Mouse (Mus musculus) C2C12 (cell line): ENCODE data around the gene Cog5. TPM values are rescaled to one million over a fixed set of nuclear protein-coding genes. Genes with fewer than 3 reads are reported as not detected.

Source experiments
- H3K27me3 ChIP-seq: one replicate; pipeline ENCODE4 v1.6.1; 2011; ENCODE audit not compliant: control insufficient read depth, insufficient read depth, insufficient read length
- H3K36me3 ChIP-seq: one replicate; pipeline ENCODE4 v1.6.1; 2011; ENCODE audit not compliant: control insufficient read depth, insufficient read depth
- H3K4me3 ChIP-seq: one replicate; pipeline ENCODE4 v1.5.1; 2011; ENCODE audit warnings: mild to moderate bottlenecking, control low read depth; ENCODE audit not compliant: poor library complexity, insufficient read depth, severe bottlenecking
- H3K79me2 ChIP-seq: one replicate; pipeline ENCODE4 v1.6.1; 2011; ENCODE audit not compliant: control insufficient read depth, insufficient read depth
- H3K79me3 ChIP-seq: one replicate; pipeline ENCODE4 v1.6.1; 2011; ENCODE audit warnings: low read depth, control low read depth
- H3ac ChIP-seq: one replicate; pipeline ENCODE3; 2011; ENCODE audit warnings: low read depth; ENCODE audit not compliant: control insufficient read depth, insufficient read length
- CEBPB ChIP-seq: IDR thresholded peaks from one replicate; pipeline ENCODE4 v1.6.1; 2011; ENCODE audit warnings: low read depth, mild to moderate bottlenecking, control low read depth, moderate library complexity
- CTCF ChIP-seq: IDR thresholded peaks from one replicate; pipeline ENCODE4 v1.5.1; 2011; ENCODE audit not compliant: control insufficient read depth, insufficient read depth, insufficient read length
- FOSL1 ChIP-seq: IDR thresholded peaks from one replicate; pipeline ENCODE4 v1.8.0; 2011; ENCODE audit warnings: mild to moderate bottlenecking, low read length; ENCODE audit not compliant: poor library complexity, insufficient read depth, severe bottlenecking
- MAX ChIP-seq: IDR thresholded peaks from one replicate; pipeline ENCODE4 v1.6.1; 2011; ENCODE audit warnings: mild to moderate bottlenecking, control low read depth
- MYOD1 ChIP-seq: IDR thresholded peaks from one replicate; pipeline ENCODE4 v1.6.1; 2011; ENCODE audit warnings: low read depth; ENCODE audit not compliant: control insufficient read depth, insufficient read length
- MYOG ChIP-seq: IDR thresholded peaks from one replicate; pipeline ENCODE4 v1.6.1; 2011; ENCODE audit not compliant: control insufficient read depth, insufficient read length; ENCODE audit errors: extremely low read depth
- USF1 ChIP-seq: IDR thresholded peaks from one replicate; pipeline ENCODE4 v1.6.1; 2011; ENCODE audit warnings: low read depth, mild to moderate bottlenecking, control low read depth, moderate library complexity
- polyA plus RNA-seq: library from polyadenylated mRNA; unstranded; fragments of >200 nt; fragmentation: generic; extraction: Trizol; gene quantifications from one replicate; pipeline ENCODE4 v1.2.1, GENCODE M21; 2012; ENCODE audit warnings: missing spikeins

Cog5 gene
- polyA plus RNA-seq, 1 experiment: 8.2 TPM

GRCm38 (mm10) chr12:31730126-31730525, 75.5 kb downstream of the Cog5 start:
- Histone ChIP-seq H3K27me3 (no peaks in the 10 kb centered on the region), H3K36me3 (no peaks in the 10 kb centered on the region), H3K79me2 (no peaks in the 10 kb centered on the region), H3K79me3 (no peaks in the 10 kb centered on the region), H3ac (no peak overlapping the region), H3K4me3 (no peak overlapping the region)
- no peak for TF ChIP-seq CTCF
- no peak for TF ChIP-seq CEBPB
- no peak for TF ChIP-seq MYOD1
- TF ChIP-seq MYOG: no peak
- TF ChIP-seq FOSL1: no peak
- TF ChIP-seq USF1: no peak
- TF ChIP-seq MAX: no peak

- Histone ChIP-seq H3K27me3 (no peaks in the 10 kb centered on the region), H3K4me3 (no peak overlapping the region), H3ac (no peak overlapping the region), H3K79me3 (no peaks in the 10 kb centered on the region), H3K79me2 (no peaks in the 10 kb centered on the region), H3K36me3 (no peaks in the 10 kb centered on the region)
- no peak for TF ChIP-seq FOSL1
- no peak for TF ChIP-seq MYOG
- TF ChIP-seq USF1: no peak
- no peak for TF ChIP-seq CEBPB
- TF ChIP-seq MYOD1: no peak
- TF ChIP-seq MAX: no peak
- no peak for TF ChIP-seq CTCF
Measured at GRCm38 (mm10) chr12:31734616-31735015, 79.9 kb downstream of the Cog5 start.

GRCm38 (mm10) chr12:31747301-31747700, 92.6 kb downstream of the Cog5 start:
- Histone ChIP-seq H3K79me3 (no peaks in the 10 kb centered on the region), H3K27me3 (no peaks in the 10 kb centered on the region), H3K4me3 (no peak overlapping the region), H3ac (no peak overlapping the region), H3K36me3 (no peaks in the 10 kb centered on the region), H3K79me2 (no peaks in the 10 kb centered on the region)
- TF ChIP-seq CEBPB (no peak), MYOG (no peak), CTCF (no peak), USF1 (no peak), FOSL1 (no peak), MAX (no peak)

GRCm38 (mm10) chr12:31749846-31750245, 95.2 kb downstream of the Cog5 start:
- H3K36me3 ChIP-seq: no peaks in the 10 kb centered on the region
- no peaks in the 10 kb centered on the region for H3K79me2 ChIP-seq
- TF ChIP-seq CEBPB: no peak
- no peaks in the 10 kb centered on the region for H3K79me3 ChIP-seq
- H3ac ChIP-seq: no peak overlapping the region
- no peaks in the 10 kb centered on the region for H3K27me3 ChIP-seq
- H3K4me3 ChIP-seq: no peak overlapping the region

GRCm38 (mm10) chr12:31754465-31754864, 99.8 kb downstream of the Cog5 start:
- no peaks in the 10 kb centered on the region for H3K27me3 ChIP-seq
- TF ChIP-seq CEBPB (no peak), CTCF (no peak), FOSL1 (no peak), MYOG (no peak), MYOD1 (no peak)
- H3ac ChIP-seq: no peak overlapping the region
- no peaks in the 10 kb centered on the region for H3K79me2 ChIP-seq
- no peaks in the 10 kb centered on the region for H3K79me3 ChIP-seq
- H3K4me3 ChIP-seq: no peak overlapping the region
- H3K36me3 ChIP-seq: no peaks in the 10 kb centered on the region

- Histone ChIP-seq H3K79me3 (no peaks in the 10 kb centered on the region), H3ac (no peak overlapping the region), H3K4me3 (no peak overlapping the region), H3K36me3 (no peaks in the 10 kb centered on the region), H3K27me3 (no peaks in the 10 kb centered on the region), H3K79me2 (no peaks in the 10 kb centered on the region)
- TF ChIP-seq MYOG: no peak
- TF ChIP-seq FOSL1: no peak
- no peak for TF ChIP-seq MAX
- TF ChIP-seq CTCF: no peak
- TF ChIP-seq USF1: no peak
- no peak for TF ChIP-seq CEBPB
- TF ChIP-seq MYOD1: no peak
Measured at GRCm38 (mm10) chr12:31755885-31756755, 101.5 kb downstream of the Cog5 start.
